Mouse (Mus musculus): ENCODE data around the gene Atp8b3. TPM values are rescaled to one million over a fixed set of nuclear protein-coding genes. Genes with fewer than 3 reads are reported as not detected.

Atp8b3 gene
- polyA plus RNA-seq, 1 experiment from 2014 or later = 0.28 TPM

- Histone ChIP-seq H3K9me3 (replicated peaks; ENCODE audit: control insufficient read depth, low read length) (no peaks in the 10 kb centered on the region), H3K4me3 (ENCODE audit: low read depth, low read length) (peak overlapping the region; percentile 97), H3K9ac (replicated peaks; ENCODE audit: low read length) (peak overlapping the region; percentile 95), H3K27ac (replicated peaks; ENCODE audit: low read depth, low read length) (0 out of 2 replicates have a peak overlapping the region, but pooled peaks have one; percentile 70), H3K4me1 (ENCODE audit: control insufficient read depth, insufficient read depth, low read length) (peaks cover 4% of the 10 kb centered on the region; the same call in 1 of the 2 replicates), H3K4me2 (ENCODE audit: low read depth, low read length) (peak overlapping the region; percentile 84), H3K27me3 (ENCODE audit: control insufficient read depth, insufficient read depth, low read length) (no peaks in the 10 kb centered on the region), H3K36me3 (replicated peaks; ENCODE audit: control insufficient read depth, insufficient read depth, low read depth, low read length) (no peaks in the 10 kb centered on the region)
- ATAC-seq (replicated peaks; ENCODE audit: insufficient number of reproducible peaks, low FRiP score, low TSS enrichment, low read depth) (no peak), DNase-seq (ENCODE audit: low spot score) (no peak)
- WGBS = under 1% methylated on average over 13 of the region's 13 CpGs
These were observed 21.7 kb upstream of the Atp8b3 start for GRCm38 (mm10) chr10:80560621-80561020.

GRCm38 (mm10) chr10:80559431-80559830 lies 20.5 kb upstream of the Atp8b3 start:
- Histone ChIP-seq H3K36me3 (replicated peaks; ENCODE audit: control insufficient read depth, insufficient read depth, low read depth, low read length) (no peaks in the 10 kb centered on the region), H3K27me3 (ENCODE audit: control insufficient read depth, insufficient read depth, low read length) (no peaks in the 10 kb centered on the region), H3K4me3 (ENCODE audit: low read depth, low read length) (no peak overlapping the region), H3K9me3 (replicated peaks; ENCODE audit: control insufficient read depth, low read length) (no peaks in the 10 kb centered on the region), H3K4me2 (ENCODE audit: low read depth, low read length) (no peak overlapping the region), H3K27ac (replicated peaks; ENCODE audit: low read depth, low read length) (no peak overlapping the region), H3K9ac (replicated peaks; ENCODE audit: low read length) (no peak overlapping the region), H3K4me1 (ENCODE audit: control insufficient read depth, insufficient read depth, low read length) (peaks cover 4% of the 10 kb centered on the region; the same call in 1 of the 2 replicates)
- WGBS = 96% methylated on average over 7 of the region's 7 CpGs
- ATAC-seq (replicated peaks; ENCODE audit: insufficient number of reproducible peaks, low FRiP score, low TSS enrichment, low read depth) = no peak
- DNase-seq (ENCODE audit: low spot score) = no peak

- ATAC-seq (replicated peaks; ENCODE audit: insufficient number of reproducible peaks, low FRiP score, low TSS enrichment, low read depth) (no peak), DNase-seq (ENCODE audit: low spot score) (peak; percentile 74)
- no peaks in the 10 kb centered on the region for H3K9me3 ChIP-seq (replicated peaks; ENCODE audit: control insufficient read depth, low read length)
- H3K36me3 ChIP-seq (replicated peaks; ENCODE audit: control insufficient read depth, insufficient read depth, low read depth, low read length) = no peaks in the 10 kb centered on the region
- H3K4me2 ChIP-seq (ENCODE audit: low read depth, low read length) = no peak overlapping the region
- no peak overlapping the region for H3K4me3 ChIP-seq (ENCODE audit: low read depth, low read length)
- peaks cover 4% of the 10 kb centered on the region; the same call in 1 of the 2 replicates for H3K4me1 ChIP-seq (ENCODE audit: control insufficient read depth, insufficient read depth, low read length)
- H3K9ac ChIP-seq (replicated peaks; ENCODE audit: low read length) = no peak overlapping the region
- 35% methylated on average over 5 of the region's 5 CpGs for WGBS
- H3K27me3 ChIP-seq (ENCODE audit: control insufficient read depth, insufficient read depth, low read length) = no peaks in the 10 kb centered on the region
- H3K27ac ChIP-seq (replicated peaks; ENCODE audit: low read depth, low read length) = no peak overlapping the region
These were observed 18.5 kb upstream of the Atp8b3 start for GRCm38 (mm10) chr10:80557346-80557965.

GRCm38 (mm10) chr10:80553997-80554396 lies 15.1 kb upstream of the Atp8b3 start:
- no peak for ATAC-seq (replicated peaks; ENCODE audit: insufficient number of reproducible peaks, low FRiP score, low TSS enrichment, low read depth)
- no peaks in the 10 kb centered on the region for H3K4me1 ChIP-seq (ENCODE audit: control insufficient read depth, insufficient read depth, low read length)
- WGBS = 89% methylated on average over 6 of the region's 6 CpGs
- H3K9me3 ChIP-seq (replicated peaks; ENCODE audit: control insufficient read depth, low read length) = no peaks in the 10 kb centered on the region
- DNase-seq (ENCODE audit: low spot score) = no peak
- no peak overlapping the region for H3K4me2 ChIP-seq (ENCODE audit: low read depth, low read length)
- no peaks in the 10 kb centered on the region for H3K27me3 ChIP-seq (ENCODE audit: control insufficient read depth, insufficient read depth, low read length)
- H3K4me3 ChIP-seq (ENCODE audit: low read depth, low read length) = no peak overlapping the region
- no peaks in the 10 kb centered on the region for H3K36me3 ChIP-seq (replicated peaks; ENCODE audit: control insufficient read depth, insufficient read depth, low read depth, low read length)
- no peak overlapping the region for H3K9ac ChIP-seq (replicated peaks; ENCODE audit: low read length)
- H3K27ac ChIP-seq (replicated peaks; ENCODE audit: low read depth, low read length) = no peak overlapping the region

- Histone ChIP-seq H3K9ac (replicated peaks; ENCODE audit: low read length) (no peak overlapping the region), H3K27me3 (ENCODE audit: control insufficient read depth, insufficient read depth, low read length) (no peaks in the 10 kb centered on the region), H3K4me1 (ENCODE audit: control insufficient read depth, insufficient read depth, low read length) (no peaks in the 10 kb centered on the region), H3K36me3 (replicated peaks; ENCODE audit: control insufficient read depth, insufficient read depth, low read depth, low read length) (no peaks in the 10 kb centered on the region), H3K4me3 (ENCODE audit: low read depth, low read length) (no peak overlapping the region), H3K4me2 (ENCODE audit: low read depth, low read length) (no peak overlapping the region), H3K9me3 (replicated peaks; ENCODE audit: control insufficient read depth, low read length) (no peaks in the 10 kb centered on the region), H3K27ac (replicated peaks; ENCODE audit: low read depth, low read length) (no peak overlapping the region)
- DNase-seq (ENCODE audit: low spot score) (no peak), ATAC-seq (replicated peaks; ENCODE audit: insufficient number of reproducible peaks, low FRiP score, low TSS enrichment, low read depth) (no peak)
- 89% methylated on average over 8 of the region's 8 CpGs for WGBS
These were observed 14.7 kb upstream of the Atp8b3 start for GRCm38 (mm10) chr10:80553575-80553974.

- Histone ChIP-seq H3K4me3 (ENCODE audit: low read depth, low read length) (no peak overlapping the region), H3K36me3 (replicated peaks; ENCODE audit: control insufficient read depth, insufficient read depth, low read depth, low read length) (no peaks in the 10 kb centered on the region; the same call in none of the 2 replicates), H3K27me3 (ENCODE audit: control insufficient read depth, insufficient read depth, low read length) (no peaks in the 10 kb centered on the region), H3K4me2 (ENCODE audit: low read depth, low read length) (no peak overlapping the region), H3K4me1 (ENCODE audit: control insufficient read depth, insufficient read depth, low read length) (no peaks in the 10 kb centered on the region), H3K9ac (replicated peaks; ENCODE audit: low read length) (no peak overlapping the region), H3K9me3 (replicated peaks; ENCODE audit: control insufficient read depth, low read length) (no peaks in the 10 kb centered on the region), H3K27ac (replicated peaks; ENCODE audit: low read depth, low read length) (no peak overlapping the region)
- WGBS = 65% methylated on average over 9 of the region's 9 CpGs
- ATAC-seq (replicated peaks; ENCODE audit: insufficient number of reproducible peaks, low FRiP score, low TSS enrichment, low read depth) (no peak), DNase-seq (ENCODE audit: low spot score) (no peak)
These were observed 13.4 kb upstream of the Atp8b3 start for GRCm38 (mm10) chr10:80552364-80552763.

GRCm38 (mm10) chr10:80549279-80549678 lies 10.4 kb upstream of the Atp8b3 start:
- WGBS = 91% methylated on average over 21 of the region's 21 CpGs
- Histone ChIP-seq H3K4me3 (ENCODE audit: low read depth, low read length) (no peak overlapping the region), H3K9me3 (replicated peaks; ENCODE audit: control insufficient read depth, low read length) (no peaks in the 10 kb centered on the region), H3K27ac (replicated peaks; ENCODE audit: low read depth, low read length) (no peak overlapping the region), H3K27me3 (ENCODE audit: control insufficient read depth, insufficient read depth, low read length) (no peaks in the 10 kb centered on the region), H3K4me2 (ENCODE audit: low read depth, low read length) (no peak overlapping the region), H3K36me3 (replicated peaks; ENCODE audit: control insufficient read depth, insufficient read depth, low read depth, low read length) (peaks cover 1% of the 10 kb centered on the region), H3K4me1 (ENCODE audit: control insufficient read depth, insufficient read depth, low read length) (no peaks in the 10 kb centered on the region), H3K9ac (replicated peaks; ENCODE audit: low read length) (no peak overlapping the region)
- ATAC-seq (replicated peaks; ENCODE audit: insufficient number of reproducible peaks, low FRiP score, low TSS enrichment, low read depth) = no peak
- DNase-seq (ENCODE audit: low spot score) = no peak

GRCm38 (mm10) chr10:80548428-80549006 lies 9.6 kb upstream of the Atp8b3 start:
- Histone ChIP-seq H3K9me3 (replicated peaks; ENCODE audit: control insufficient read depth, low read length) (no peaks in the 10 kb centered on the region), H3K9ac (replicated peaks; ENCODE audit: low read length) (no peak overlapping the region), H3K36me3 (replicated peaks; ENCODE audit: control insufficient read depth, insufficient read depth, low read depth, low read length) (peaks cover 5% of the 10 kb centered on the region), H3K4me3 (ENCODE audit: low read depth, low read length) (no peak overlapping the region), H3K27me3 (ENCODE audit: control insufficient read depth, insufficient read depth, low read length) (no peaks in the 10 kb centered on the region), H3K4me2 (ENCODE audit: low read depth, low read length) (no peak overlapping the region), H3K4me1 (ENCODE audit: control insufficient read depth, insufficient read depth, low read length) (no peaks in the 10 kb centered on the region), H3K27ac (replicated peaks; ENCODE audit: low read depth, low read length) (no peak overlapping the region)
- 78% methylated on average over 10 of the region's 10 CpGs for WGBS
- peak; percentile 65 for DNase-seq (ENCODE audit: low spot score)
- ATAC-seq (replicated peaks; ENCODE audit: insufficient number of reproducible peaks, low FRiP score, low TSS enrichment, low read depth) = no peak; the same call in 1 of the 2 replicates
